22 mouse cellular contexts compared by ENCODE assay signal in genomic region chr7:118786091-118786490, GRCm38 (mm10). TPM values are rescaled to one million over a fixed set of nuclear protein-coding genes. Genes with fewer than 3 reads are reported as not detected.
DNase-seq lines count a peak whose midpoint lies in the region; ATAC-seq lines count a peak whose summit lies in the region.
"Had no signal": no experiment of that assay in that cellular context is flagged by ENCODE, and none has a peak within 500 bp of the region (broad histone marks: within the 10 kb centered on the region; RNA-seq: fewer than 3 reads in every experiment).

No protein-coding gene starts in this region.

- no peaks in the 10 kb centered on the region for H3K9me3 ChIP-seq in kidney, embryonic 14.5 days (ENCODE audit: control insufficient read depth, low read length)
- H3K9me3 ChIP-seq: embryonic facial prominence, embryonic 12.5 days; embryonic facial prominence, embryonic 15.5 days; hindbrain, embryonic 12.5 days; hindbrain, embryonic 15.5 days had no signal

- H3K36me3 ChIP-seq in kidney, embryonic 14.5 days (ENCODE audit: control insufficient read depth, insufficient read depth, low read length) = peaks cover 3% of the 10 kb centered on the region; the same call in 1 of the 2 replicates
- peaks cover 68% of the 10 kb centered on the region; the same call in 1 of the 2 replicates for H3K36me3 ChIP-seq in macrophage (ENCODE audit: inconsistent target)

- H3K79me2 ChIP-seq in macrophage (ENCODE audit: inconsistent target) = no peaks in the 10 kb centered on the region; the same call in 1 of the 2 replicates

- H3K27me3 ChIP-seq in kidney, embryonic 14.5 days (ENCODE audit: control insufficient read depth, insufficient read depth, low read length) = no peaks in the 10 kb centered on the region
- H3K27me3 ChIP-seq: embryonic facial prominence, embryonic 12.5 days; embryonic facial prominence, embryonic 15.5 days; hindbrain, embryonic 12.5 days; hindbrain, embryonic 15.5 days had no signal

- peak; percentile 53 to 67 for DNase-seq in kidney, adult 8-10 months
- DNase-seq in kidney, postnatal 25 days = peak; percentile 38 to 75
- no peak for DNase-seq in kidney, adult 18-20 months
- DNase-seq in urinary bladder, postnatal 14 days (ENCODE audit: low spot score) = no peak
- DNase-seq: adrenal gland, adult 2 months; adrenal gland, postnatal 14 days; cerebellum, adult 18-20 months; cerebellum, adult 9-10 months; cerebellum, postnatal 25 days; forebrain, postnatal 0 days; gastrocnemius, adult 2 months; gastrocnemius, postnatal 14 days; heart, adult 11 months had no signal

- 83% methylated on average over 6 of the region's 6 CpGs for WGBS in kidney, embryonic 14.5 days
- 94% methylated on average over 6 of the region's 6 CpGs for WGBS in macrophage (ENCODE audit: missing documents)

- H3K4me1 ChIP-seq in kidney, embryonic 14.5 days (ENCODE audit: control insufficient read depth, insufficient read depth, low read length) = no peaks in the 10 kb centered on the region
- H3K4me1 ChIP-seq: embryonic facial prominence, embryonic 12.5 days; embryonic facial prominence, embryonic 15.5 days; hindbrain, embryonic 12.5 days; hindbrain, embryonic 15.5 days had no signal

- H3K4me2 ChIP-seq in kidney, embryonic 14.5 days (replicated peaks; ENCODE audit: low read depth, low read length) = no peak overlapping the region
- H3K4me2 ChIP-seq: embryonic facial prominence, embryonic 12.5 days; embryonic facial prominence, embryonic 15.5 days; heart, embryonic 11.5 days; hindbrain, embryonic 12.5 days; hindbrain, embryonic 15.5 days had no signal

- no peak overlapping the region for H3K27ac ChIP-seq in kidney, embryonic 14.5 days (ENCODE audit: low read depth, low read length)
- H3K27ac ChIP-seq in macrophage = peak overlapping the region; percentile 88
- H3K27ac ChIP-seq: embryonic facial prominence, embryonic 12.5 days; embryonic facial prominence, embryonic 15.5 days; gastrocnemius, adult 2 months; hindbrain, embryonic 12.5 days; hindbrain, embryonic 15.5 days had no signal

- H3K9ac ChIP-seq in kidney, embryonic 14.5 days (ENCODE audit: low read depth, low read length) = no peak overlapping the region
- H3K9ac ChIP-seq: embryonic facial prominence, embryonic 12.5 days; embryonic facial prominence, embryonic 15.5 days; forebrain, postnatal 0 days; hindbrain, embryonic 12.5 days; hindbrain, embryonic 15.5 days had no signal

- H3K4me3 ChIP-seq in kidney, embryonic 14.5 days (ENCODE audit: low read length) = no peak overlapping the region
- H3K4me3 ChIP-seq in macrophage (ENCODE audit: inconsistent target) = no peak overlapping the region
- H3K4me3 ChIP-seq: embryonic facial prominence, embryonic 12.5 days; embryonic facial prominence, embryonic 15.5 days; gastrocnemius, adult 2 months; hindbrain, embryonic 12.5 days; hindbrain, embryonic 15.5 days had no signal

- no peak for ATAC-seq in kidney, embryonic 14.5 days (ENCODE audit: low FRiP score, low TSS enrichment)
- ATAC-seq: CD4-positive, CD25-positive, alpha-beta regulatory T cell, adult 4 months; forebrain, embryonic 14.5 days; forebrain, postnatal 0 days had no signal

RNA-seq across cellular contexts. Expression of gene Vps35l, which starts 46.1 kb away (rescaled TPM):
- 52.3 and 69.6 TPM in 2 replicates for polyA plus RNA-seq in kidney, embryonic 14.5 days (2014; fragmentation: Nextera tagmentation; extraction: Ambion mirVana)
- total RNA-seq in macrophage (2018; cell fraction: chromatin; rRNA removed) = 100 to 1,000 TPM; 109 to 369 (median 222) TPM
- total RNA-seq in macrophage (2018; cell fraction: cytosol; rRNA removed) = 100 to 1,000 TPM; 103 to 157 (median 135) TPM
- total RNA-seq in macrophage (2018; cell fraction: nucleus; rRNA removed) = 100 to 1,000 TPM in 18 of 26 experiments, 10 to 100 TPM in 8; 80.9 to 206 (median 115) TPM
- polyA plus RNA-seq in macrophage (2018) = 93.8 to 123 TPM (median 106 TPM) in 3 replicates

Comparison
In these comparisons a context has a peak if more than half of its experiments do, and no peak if none do; other contexts are left out.
1. DNase-seq: peak in kidney, adult 8-10 months (2 of 2) and kidney, postnatal 25 days (2 of 2); none in kidney, adult 18-20 months (single experiment) and urinary bladder, postnatal 14 days (single experiment).